Mouse (Mus musculus): Measurements from ENCODE around the gene Acot4. TPM values are rescaled to one million over a fixed set of nuclear protein-coding genes. Genes with fewer than 3 reads are reported as not detected.

Gene Acot4
- polyA plus RNA-seq, 1 experiment = not detected

- no peak for TF ChIP-seq GATA1 (IDR thresholded peaks at IDR 0.05; ENCODE audit: low read length)
Observed at GRCm38 (mm10) chr12:84067752-84068151, 29.6 kb downstream of the Acot4 start.

- no peak for TF ChIP-seq GATA1 (IDR thresholded peaks at IDR 0.05; ENCODE audit: low read length)
Observed at GRCm38 (mm10) chr12:84068296-84068695, 30.1 kb downstream of the Acot4 start.

GRCm38 (mm10) chr12:84068986-84069385 is 30.8 kb downstream of the Acot4 start, which contains the start of gene Acot5:
Gene Acot5, plus strand, starts transcription at chr12:84069325.
- no peak for TF ChIP-seq GATA1 (IDR thresholded peaks at IDR 0.05; ENCODE audit: low read length)

GRCm38 (mm10) chr12:84071696-84072095 is 33.5 kb downstream of the Acot4 start:
- TF ChIP-seq GATA1 (IDR thresholded peaks at IDR 0.05; ENCODE audit: low read length) = no peak

- TF ChIP-seq GATA1 (IDR thresholded peaks at IDR 0.05; ENCODE audit: low read length) = no peak
Observed at GRCm38 (mm10) chr12:84077371-84077990, 39.3 kb downstream of the Acot4 start.

GRCm38 (mm10) chr12:84083842-84084241 is 45.7 kb downstream of the Acot4 start:
- TF ChIP-seq GATA1 (IDR thresholded peaks at IDR 0.05; ENCODE audit: low read length) = no peak

- no peak for TF ChIP-seq GATA1 (IDR thresholded peaks at IDR 0.05; ENCODE audit: low read length)
Observed at GRCm38 (mm10) chr12:84084581-84084980, 46.4 kb downstream of the Acot4 start.

Other genes starting within 250 kb of the Acot4 start
- 24.1 and 25.9 TPM in 2 replicates for gene Numb, start 116.4 kb upstream of the Acot4 start, polyA plus RNA-seq (2012)
- 89.8 and 95.7 TPM in 2 replicates for gene Riox1, start 87.8 kb upstream of the Acot4 start, polyA plus RNA-seq (2012)
- not detected in 2 replicates for gene Heatr4, start 53.5 kb upstream of the Acot4 start, polyA plus RNA-seq (2012)
- gene Acot2, start 50.5 kb upstream of the Acot4 start, polyA plus RNA-seq (2012) = not detected in 2 replicates
- not detected in 2 replicates for gene Acot1, start 28.9 kb upstream of the Acot4 start, polyA plus RNA-seq (2012)
- gene Gm49366, start 556 bp downstream of the Acot4 start, polyA plus RNA-seq (2012) = not detected in 2 replicates
- not detected in 2 replicates for gene Acot3, start 13.8 kb downstream of the Acot4 start, polyA plus RNA-seq (2012)
- gene Acot5, start 30.9 kb downstream of the Acot4 start, polyA plus RNA-seq (2012) = not detected in 2 replicates
- gene Acot6, start 62.3 kb downstream of the Acot4 start, polyA plus RNA-seq (2012) = not detected in 2 replicates
- gene Dnal1, start 76.0 kb downstream of the Acot4 start, polyA plus RNA-seq (2012) = not detected in 2 replicates
- gene Pnma1, start 110.1 kb downstream of the Acot4 start, polyA plus RNA-seq (2012) = 0.11 and 0.14 TPM in 2 replicates
- 101 and 107 TPM in 2 replicates for gene Elmsan1, start 180.5 kb downstream of the Acot4 start, polyA plus RNA-seq (2012)
- 5.6 and 6.2 TPM in 2 replicates for gene Ptgr2, start 246.9 kb downstream of the Acot4 start, polyA plus RNA-seq (2012)

Data from G1E-ER4 (cell line).